18 mouse cellular contexts compared by ENCODE assay signal in genomic region chr11:94729565-94729964, GRCm38 (mm10). TPM values are rescaled to one million over a fixed set of nuclear protein-coding genes. Genes with fewer than 3 reads are reported as not detected.
A peak's percentile ranks its signal among the peaks of the same experiment; 100 is the strongest.
DNase-seq lines count a peak whose midpoint lies in the region; ATAC-seq and TF ChIP-seq lines count a peak whose summit lies in the region.
"Had no signal": no experiment of that assay in that cellular context is flagged by ENCODE, and none has a peak within 500 bp of the region (broad histone marks: within the 10 kb centered on the region; RNA-seq: fewer than 3 reads in every experiment).

No protein-coding gene starts in this region.

- H3K4me1 ChIP-seq in heart, adult 2 months (ENCODE audit: control insufficient read depth, insufficient read depth, low read length): no peaks in the 10 kb centered on the region
- no peaks in the 10 kb centered on the region for H3K4me1 ChIP-seq in lung, embryonic 14.5 days (ENCODE audit: insufficient read depth)
- H3K4me1 ChIP-seq in forebrain, embryonic 10.5 days: no peaks in the 10 kb centered on the region

- no peaks in the 10 kb centered on the region for H3K36me3 ChIP-seq in heart, adult 2 months (ENCODE audit: control insufficient read depth, insufficient read depth, low read length)
- H3K36me3 ChIP-seq in lung, embryonic 14.5 days (ENCODE audit: insufficient read depth): no peaks in the 10 kb centered on the region
- H3K36me3 ChIP-seq in forebrain, embryonic 10.5 days (replicated peaks): no peaks in the 10 kb centered on the region
- H3K36me3 ChIP-seq: G1E had no signal

- no peak overlapping the region for H3K9ac ChIP-seq in heart, adult 2 months (ENCODE audit: low read depth, low read length)
- H3K9ac ChIP-seq in lung, embryonic 14.5 days: no peak overlapping the region

- H3K4me2 ChIP-seq in lung, embryonic 14.5 days: no peak overlapping the region
- H3K4me2 ChIP-seq: liver, embryonic 11.5 days had no signal

- TF ChIP-seq CTCF in heart, adult 2 months (IDR thresholded peaks at IDR 0.05): 0 out of 2 replicates have a peak, but pooled peaks have one; percentile 10
- TF ChIP-seq CTCF in lung, embryonic 14.5 days (IDR thresholded peaks at IDR 0.05; ENCODE audit: low read depth): no peak

- TF ChIP-seq EP300 in heart, adult 2 months (IDR thresholded peaks at IDR 0.05; ENCODE audit: insufficient read depth, low read depth, low read length): no peak

- no peaks in the 10 kb centered on the region for H3K79me2 ChIP-seq in heart, adult 2 months (replicated peaks; ENCODE audit: control insufficient read depth, insufficient read depth, low read length)

- no peak for DNase-seq in heart, adult 2 months
- no peak for DNase-seq in heart, postnatal 14 days
- peak; percentile 46 for DNase-seq in lung, embryonic 14.5 days
- no peak for DNase-seq in lung, adult 18-20 months
- peak; percentile 66 for DNase-seq in ES-CJ7 (ENCODE audit: low read depth, low spot score)
- peak; percentile 41 for DNase-seq in naive thymus-derived CD4-positive, alpha-beta T cell, adult 2 months (ENCODE audit: low read depth)
- no peak for DNase-seq in heart, postnatal 4 days
- DNase-seq in forebrain, embryonic 10.5 days (ENCODE audit: extremely low spot score, low spot score): no peak

- H3K27me3 ChIP-seq in heart, adult 2 months (ENCODE audit: control insufficient read depth, insufficient read depth, low read length): no peaks in the 10 kb centered on the region
- H3K27me3 ChIP-seq in lung, embryonic 14.5 days (ENCODE audit: insufficient read depth, low read length): no peaks in the 10 kb centered on the region
- H3K27me3 ChIP-seq in forebrain, embryonic 10.5 days (ENCODE audit: poor library complexity, severe bottlenecking): no peaks in the 10 kb centered on the region

- H3K9me3 ChIP-seq in lung, embryonic 14.5 days (ENCODE audit: low read depth, low read length): no peaks in the 10 kb centered on the region
- no peaks in the 10 kb centered on the region for H3K9me3 ChIP-seq in forebrain, embryonic 10.5 days
- H3K9me3 ChIP-seq: G1E had no signal

- ATAC-seq in lung, embryonic 14.5 days (ENCODE audit: insufficient read depth): no peak

- intact Hi-C loops in heart, adult 2 months (cut with DNase I): no loop called here
- intact Hi-C loops in heart, postnatal 14 days (cut with DNase I): no loop called here

- no peak for TF ChIP-seq POLR2A in heart, adult 2 months (IDR thresholded peaks at IDR 0.05; ENCODE audit: insufficient read depth, low read depth, low read length)

- no peak overlapping the region for H3K4me3 ChIP-seq in heart, adult 2 months
- H3K4me3 ChIP-seq in lung, embryonic 14.5 days (ENCODE audit: low read depth, low read length): no peak overlapping the region
- no peak overlapping the region for H3K4me3 ChIP-seq in forebrain, embryonic 10.5 days

- 35% methylated on average over 4 of the region's 4 CpGs for WGBS in heart, adult 2 months
- WGBS in lung, embryonic 14.5 days: 24% methylated on average over 4 of the region's 4 CpGs
- WGBS in forebrain, embryonic 10.5 days: 37% methylated on average over 4 of the region's 4 CpGs

- no peak overlapping the region for H3K27ac ChIP-seq in heart, adult 2 months
- no peak overlapping the region for H3K27ac ChIP-seq in lung, embryonic 14.5 days (ENCODE audit: low read depth)
- no peak overlapping the region for H3K27ac ChIP-seq in forebrain, embryonic 10.5 days
- H3K27ac ChIP-seq: macrophage had no signal

RNA-seq across cellular contexts. Expression of gene Cdc34b, which starts 12.0 kb away (rescaled TPM):
- total RNA-seq in heart, adult 2 months (2021): 1 to 10 TPM in 1 of 2 experiments, under 1 TPM in 1; 0.97 to 1.0 TPM
- 0.12 TPM in 1 of 2 replicates, not detected in the other for polyA plus RNA-seq in heart, adult 2 months (2012; rRNA removed)
- 1 to 10 TPM; 1.2 TPM for total RNA-seq in heart, postnatal 14 days (2021)
- 0.20 and 0.21 TPM in 2 replicates for polyA plus RNA-seq in lung, embryonic 14.5 days (2014; fragmentation: Nextera tagmentation; extraction: Ambion mirVana)
- 1 to 10 TPM in 1 of 2 experiments, under 1 TPM in 1; 0.97 to 1.4 TPM for total RNA-seq in heart, postnatal 4 days (2021)
- polyA plus RNA-seq in forebrain, embryonic 10.5 days (2016; fragmentation: Nextera tagmentation; extraction: Ambion mirVana): 0.20 and 0.26 TPM in 2 replicates
- total RNA-seq: granulocyte monocyte progenitor cell, adult 5-6 weeks; layer of hippocampus, adult 8-10 months had no signal
- polyA plus RNA-seq: G1E; macrophage; stomach, embryonic 14.5 days had no signal

RNA-seq across cellular contexts. Expression of gene Gm11541, which starts 25.3 kb away (rescaled TPM):
- not detected for total RNA-seq in heart, adult 2 months (2021)
- polyA plus RNA-seq in heart, adult 2 months (2012; rRNA removed): not detected in 2 replicates
- not detected for total RNA-seq in heart, postnatal 14 days (2021)
- 1.5 and 2.0 TPM in 2 replicates for polyA plus RNA-seq in lung, embryonic 14.5 days (2014; fragmentation: Nextera tagmentation; extraction: Ambion mirVana)
- not detected for total RNA-seq in heart, postnatal 4 days (2021)
- not detected in 2 replicates for polyA plus RNA-seq in forebrain, embryonic 10.5 days (2016; fragmentation: Nextera tagmentation; extraction: Ambion mirVana)
- total RNA-seq: adrenal gland, adult 2 months; granulocyte monocyte progenitor cell, adult 5-6 weeks; heart, postnatal 25 days; layer of hippocampus, adult 8-10 months; left cerebral cortex, postnatal 10 days had no signal
- polyA plus RNA-seq: adrenal gland, adult 2 months; frontal cortex, adult 2 months; G1E; liver, embryonic 11.5 days; macrophage had no signal

RNA-seq across cellular contexts. Expression of gene Xylt2, which starts 52.2 kb away (rescaled TPM):
- 1 to 10 TPM; 7.2 to 7.9 TPM for total RNA-seq in heart, adult 2 months (2021)
- polyA plus RNA-seq in heart, adult 2 months (2012; rRNA removed): 11.6 and 12.1 TPM in 2 replicates
- 10 to 100 TPM; 12.5 to 15.1 TPM for total RNA-seq in heart, postnatal 14 days (2021)
- polyA plus RNA-seq in lung, embryonic 14.5 days (2014; fragmentation: Nextera tagmentation; extraction: Ambion mirVana): 25.0 and 31.5 TPM in 2 replicates
- total RNA-seq in heart, postnatal 4 days (2021): 10 to 100 TPM; 17.9 to 20.4 TPM
- 14.4 and 15.2 TPM in 2 replicates for polyA plus RNA-seq in forebrain, embryonic 10.5 days (2016; fragmentation: Nextera tagmentation; extraction: Ambion mirVana)

RNA-seq across cellular contexts. Expression of gene Tmem92, which starts 52.9 kb away (rescaled TPM):
- total RNA-seq in heart, adult 2 months (2021): not detected
- polyA plus RNA-seq in heart, adult 2 months (2012; rRNA removed): not detected in 2 replicates
- total RNA-seq in heart, postnatal 14 days (2021): not detected
- not detected in 2 replicates for polyA plus RNA-seq in lung, embryonic 14.5 days (2014; fragmentation: Nextera tagmentation; extraction: Ambion mirVana)
- total RNA-seq in heart, postnatal 4 days (2021): not detected
- polyA plus RNA-seq in forebrain, embryonic 10.5 days (2016; fragmentation: Nextera tagmentation; extraction: Ambion mirVana): not detected in 2 replicates
- total RNA-seq: adrenal gland, adult 2 months; granulocyte monocyte progenitor cell, adult 5-6 weeks; heart, postnatal 25 days; layer of hippocampus, adult 8-10 months had no signal
- polyA plus RNA-seq: adrenal gland, adult 2 months; G1E; liver, embryonic 11.5 days; macrophage; stomach, embryonic 14.5 days had no signal

Comparison
In these comparisons a context has a peak if more than half of its experiments do, and no peak if none do; other contexts are left out.
1. DNase-seq: peak in lung, embryonic 14.5 days (single experiment), ES-CJ7 (single experiment) and naive thymus-derived CD4-positive, alpha-beta T cell, adult 2 months (single experiment); none in heart, adult 2 months (0 of 2), heart, postnatal 14 days (0 of 2), lung, adult 18-20 months (0 of 2), heart, postnatal 4 days (single experiment) and forebrain, embryonic 10.5 days (single experiment).